Mouse (Mus musculus) liver, embryonic 15.5 days (tissue): ENCODE measurements around the gene Tmbim6. TPM values are rescaled to one million over a fixed set of nuclear protein-coding genes. Genes with fewer than 3 reads are reported as not detected.

ENCODE experiments used
- ATAC-seq: fragments of 200-750 bp; cut with Nextera tagmentation; 2 replicates; pipeline ENCODE4 v1.8.0; 2017; ENCODE audit warnings: moderate number of reproducible peaks, mild to moderate bottlenecking, moderate library complexity; ENCODE audit not compliant: insufficient read depth
- H3K27ac ChIP-seq: fragments of 300-500 bp; sonication (generic); replicated peaks from 2 replicates; pipeline ENCODE4 v1.5.1; 2015; ENCODE audit warnings: mild to moderate bottlenecking, inconsistent platforms
- H3K27me3 ChIP-seq: fragments of 300-500 bp; sonication (generic); 2 replicates; pipeline ENCODE4 v1.6.1; 2015; ENCODE audit warnings: mild to moderate bottlenecking, inconsistent platforms
- H3K36me3 ChIP-seq: fragments of 300-500 bp; sonication (generic); replicated peaks from 2 replicates; pipeline ENCODE4 v1.6.1; 2015; ENCODE audit warnings: moderate library complexity, mild to moderate bottlenecking, inconsistent platforms
- H3K4me1 ChIP-seq: fragments of 300-500 bp; sonication (generic); replicated peaks from 2 replicates; pipeline ENCODE4 v1.6.1; 2015; ENCODE audit warnings: inconsistent platforms
- H3K4me2 ChIP-seq: fragments of 300-500 bp; sonication (generic); 2 replicates; pipeline ENCODE4 v1.6.1; 2015; ENCODE audit warnings: moderate library complexity, mild to moderate bottlenecking, inconsistent platforms
- H3K4me3 ChIP-seq: fragments of 300-500 bp; sonication (generic); replicated peaks from 2 replicates; pipeline ENCODE4 v1.5.1; 2015; ENCODE audit warnings: mild to moderate bottlenecking, inconsistent platforms
- H3K9ac ChIP-seq: fragments of 300-500 bp; sonication (generic); 2 replicates; pipeline ENCODE4 v1.6.1; 2015; ENCODE audit warnings: moderate library complexity, mild to moderate bottlenecking, inconsistent platforms
- H3K9me3 ChIP-seq: fragments of 300-500 bp; sonication (generic); replicated peaks from 2 replicates; pipeline ENCODE4 v1.6.1; 2016; ENCODE audit warnings: inconsistent platforms
- WGBS: fragments of 180-500 bp; shearing (Covaris S2); methylation state at CpG from one replicate; pipeline ENCODE4 v1.1.7; 2015; ENCODE audit warnings: mixed read lengths; ENCODE audit not compliant: insufficient replicate concordance; 5-methylcytosine and 5-hydroxymethylcytosine counted together
- polyA plus RNA-seq: library from polyadenylated mRNA; unstranded; fragments of >200 nt; fragmentation: Nextera tagmentation; extraction: Ambion mirVana; gene quantifications from 2 replicates; pipeline ENCODE4 v1.2.1, GENCODE M21; 2015

The Tmbim6 gene
- polyA plus RNA-seq, 1 experiment from 2014 or later, result 278 TPM

DNA sequence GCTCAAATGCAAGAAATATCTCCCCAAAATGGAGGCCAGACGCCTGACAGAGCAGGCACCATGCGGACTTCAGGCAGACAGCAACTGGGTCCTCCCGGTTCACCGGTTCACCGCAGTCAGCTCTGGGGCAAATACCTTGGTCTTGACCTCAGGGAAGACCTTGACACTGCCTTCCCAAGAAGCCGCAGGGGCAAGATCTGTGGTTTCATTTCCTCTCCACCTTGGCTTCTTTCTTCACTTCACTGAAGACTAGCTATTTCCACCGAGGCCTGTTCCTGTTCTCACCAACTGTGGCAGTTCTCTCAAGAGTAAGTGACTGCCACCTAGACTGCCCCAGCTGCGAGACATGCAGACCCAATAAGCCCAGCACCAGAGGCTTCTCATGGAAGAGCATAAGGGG lies 27.8 kb upstream of the Tmbim6 start:
- H3K4me1 ChIP-seq, result peaks cover 27% of the 10 kb centered on the region
- no peak overlapping the region for H3K4me3 ChIP-seq
- peaks cover 19% of the 10 kb centered on the region for H3K27me3 ChIP-seq
- 0 out of 2 replicates have a peak overlapping the region, but pooled peaks have one; percentile 14 for H3K27ac ChIP-seq
- no peak for ATAC-seq
- WGBS, result 29% methylated on average over 8 of the region's 8 CpGs
- H3K9me3 ChIP-seq, result no peaks in the 10 kb centered on the region
- H3K4me2 ChIP-seq, result no peak overlapping the region
- no peak overlapping the region for H3K9ac ChIP-seq
- H3K36me3 ChIP-seq, result no peaks in the 10 kb centered on the region

DNA sequence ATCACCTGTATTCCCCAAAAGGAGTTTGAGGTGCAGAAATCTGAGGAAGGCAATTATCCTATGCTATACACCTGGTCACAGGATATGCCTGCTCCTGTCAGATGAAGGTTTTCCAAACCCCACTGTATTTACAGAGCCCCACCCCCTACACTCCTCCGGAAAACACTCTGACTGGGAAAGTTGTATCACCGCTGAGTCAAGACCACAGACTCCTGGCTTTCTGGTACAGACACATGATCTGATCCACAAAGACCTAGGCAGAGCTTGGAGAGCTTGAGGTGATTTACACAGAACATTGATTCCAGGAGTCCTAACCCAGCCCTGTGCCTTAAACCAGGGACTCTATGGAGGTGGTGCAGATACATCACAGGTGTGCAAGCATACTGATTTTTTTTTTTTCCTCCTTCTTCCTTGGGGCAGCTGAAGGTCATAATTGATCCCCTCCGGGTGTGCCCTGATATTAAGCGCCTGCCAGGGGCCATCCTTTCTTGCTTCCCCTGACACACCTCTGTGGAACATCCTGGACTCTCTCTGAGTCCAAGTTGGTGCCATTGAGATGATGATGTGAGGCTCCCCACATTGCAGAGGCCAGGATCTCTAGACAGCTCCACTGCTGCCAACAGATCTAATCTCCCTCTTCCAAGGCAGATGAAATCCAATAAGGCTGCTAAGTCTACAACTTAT lies 24.0 kb upstream of the Tmbim6 start:
- ATAC-seq, result no peak
- no peaks in the 10 kb centered on the region for H3K36me3 ChIP-seq
- no peak overlapping the region for H3K27ac ChIP-seq
- H3K4me1 ChIP-seq, result peaks cover 35% of the 10 kb centered on the region
- WGBS, result 35% methylated on average over 4 of the region's 4 CpGs
- H3K27me3 ChIP-seq, result peaks cover 47% of the 10 kb centered on the region
- H3K9me3 ChIP-seq, result no peaks in the 10 kb centered on the region
- peak overlapping the region; percentile 70 for H3K4me2 ChIP-seq
- no peak overlapping the region for H3K9ac ChIP-seq
- 0 out of 2 replicates have a peak overlapping the region, but pooled peaks have one; percentile 61 for H3K4me3 ChIP-seq

DNA sequence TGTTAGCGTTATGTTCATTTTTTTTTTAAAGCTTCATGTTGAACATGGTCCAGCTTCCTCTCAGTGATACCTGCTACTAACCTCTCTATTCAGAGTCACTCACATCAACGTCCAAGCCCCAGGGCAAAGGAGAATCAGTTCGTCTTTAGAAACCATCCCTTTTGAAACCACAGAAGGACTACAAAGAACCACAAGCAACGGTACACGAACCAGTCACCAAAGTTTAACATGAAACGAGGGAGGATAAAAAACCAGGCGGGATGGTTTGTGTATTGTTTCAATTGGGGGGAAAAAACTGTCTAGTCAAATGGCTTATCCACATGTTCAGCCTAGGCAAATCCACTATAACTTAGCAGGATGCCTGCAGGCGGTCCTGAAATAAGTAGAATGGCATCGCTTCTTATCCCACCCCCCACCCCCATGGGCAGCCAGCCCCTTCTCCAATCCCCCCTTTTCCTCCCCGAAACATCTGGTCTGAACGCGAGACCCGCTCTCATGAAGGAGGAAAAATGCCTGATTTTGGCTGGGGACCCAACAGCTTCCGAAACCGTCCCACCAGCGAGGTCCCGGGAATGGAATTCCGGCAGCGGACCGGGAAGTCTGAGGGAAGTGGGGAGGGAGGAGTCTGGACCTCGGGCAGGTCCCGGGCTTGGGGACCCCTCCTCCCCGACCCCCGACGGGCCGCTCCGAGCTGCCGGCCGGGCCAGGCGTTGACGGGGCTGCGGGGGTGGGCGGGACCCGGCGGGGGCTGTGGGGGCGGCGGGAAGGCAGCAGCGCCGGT lies 23.1 kb upstream of the Tmbim6 start:
- Histone ChIP-seq H3K4me2 (peak overlapping the region; percentile 70), H3K27me3 (peaks cover 47% of the 10 kb centered on the region), H3K36me3 (no peaks in the 10 kb centered on the region), H3K27ac (no peak overlapping the region; the same call in 1 of the 2 replicates), H3K9ac (peak overlapping the region; percentile 56), H3K9me3 (no peaks in the 10 kb centered on the region), H3K4me3 (peak overlapping the region; percentile 61), H3K4me1 (peaks cover 28% of the 10 kb centered on the region)
- ATAC-seq, result peak; percentile 12; the same call in 1 of the 2 replicates
- WGBS, result 2% methylated on average over 25 of the region's 39 CpGs

DNA sequence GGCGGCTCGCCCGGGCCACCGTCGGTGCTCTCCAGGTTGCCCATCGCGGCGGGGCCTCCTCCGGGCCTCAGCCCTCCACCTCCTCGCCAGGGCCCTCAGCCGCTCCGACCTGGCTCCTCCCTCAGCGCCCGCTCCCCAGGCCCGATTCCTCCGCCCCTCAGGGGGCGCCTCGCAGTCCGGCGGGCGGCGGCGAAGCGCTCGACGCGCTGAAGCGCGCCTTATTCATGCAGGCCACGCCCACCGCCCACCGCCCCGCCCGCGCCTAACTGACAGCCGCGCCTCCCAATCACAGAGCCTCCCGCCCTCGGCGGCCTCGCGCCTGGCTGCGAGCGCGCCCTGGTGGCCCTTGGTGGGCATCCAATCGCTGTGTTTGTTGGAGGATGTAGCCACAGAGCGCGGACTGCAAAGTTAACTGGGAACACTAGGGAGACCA lies 22.4 kb upstream of the Tmbim6 start, which contains the start of gene Fmnl3:
Fmnl3 (minus strand) TSS at position 224 of the 433 bp plus-strand sequence.
- peak within 1 kb of the TSS; percentile 70 for H3K4me2 ChIP-seq
- peak within 1 kb of the TSS; percentile 56 for H3K9ac ChIP-seq
- under 1% methylated on average over 48 of the region's 48 CpGs for WGBS
- no peak within 1 kb of the TSS; the same call in 1 of the 2 replicates for H3K27ac ChIP-seq
- ATAC-seq, result peak; percentile 80
- H3K36me3 ChIP-seq, result no peaks in the 10 kb centered on the region
- H3K27me3 ChIP-seq, result peaks cover 47% of the 10 kb centered on the region
- H3K9me3 ChIP-seq, result no peaks in the 10 kb centered on the region
- peak within 1 kb of the TSS; percentile 61 for H3K4me3 ChIP-seq
- peaks cover 25% of the 10 kb centered on the region for H3K4me1 ChIP-seq

DNA sequence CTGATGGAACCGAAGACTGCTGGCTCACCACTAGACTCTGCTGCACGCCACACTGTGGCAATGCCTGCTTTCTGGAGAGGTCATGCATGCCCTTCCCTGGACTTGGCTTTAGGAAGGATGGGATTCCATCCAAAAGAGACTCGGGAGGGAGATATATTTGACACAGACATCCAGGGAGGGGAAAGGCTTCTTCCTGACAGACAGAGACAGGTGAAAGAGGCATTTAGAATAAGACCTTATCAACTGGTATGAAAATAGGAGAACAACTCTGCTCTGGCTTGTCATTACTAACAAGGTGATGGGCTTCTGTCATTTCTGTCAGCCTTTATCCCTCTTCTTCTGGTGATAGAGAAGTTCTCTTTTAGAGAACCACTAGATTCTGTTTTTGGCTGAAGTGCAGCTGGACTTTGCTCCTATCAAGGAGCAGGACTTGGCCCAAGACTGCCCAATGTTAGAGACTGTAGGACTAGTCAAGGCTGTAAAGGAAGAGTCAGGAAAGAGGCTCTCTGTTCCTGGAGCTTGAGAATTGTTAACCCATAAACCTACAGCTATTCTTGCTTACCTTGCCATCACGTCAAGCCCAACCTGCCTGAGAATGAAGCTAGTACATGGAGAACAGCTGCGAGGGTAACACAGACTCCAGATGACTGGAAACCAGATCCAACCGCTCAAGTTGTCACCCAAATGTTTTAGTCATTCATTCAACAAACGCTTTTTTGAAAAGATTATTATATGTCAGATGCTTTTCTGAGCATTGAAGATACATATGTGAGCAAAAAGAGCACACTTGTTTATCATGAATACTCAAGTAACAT lies 20.9 kb upstream of the Tmbim6 start:
- no peak for ATAC-seq
- WGBS, result 60% methylated on average over 7 of the region's 7 CpGs
- no peak overlapping the region for H3K27ac ChIP-seq
- H3K27me3 ChIP-seq, result peaks cover 47% of the 10 kb centered on the region
- no peak overlapping the region for H3K9ac ChIP-seq
- no peak overlapping the region for H3K4me3 ChIP-seq
- peaks cover 25% of the 10 kb centered on the region for H3K4me1 ChIP-seq
- H3K4me2 ChIP-seq, result no peak overlapping the region
- no peaks in the 10 kb centered on the region for H3K9me3 ChIP-seq
- no peaks in the 10 kb centered on the region for H3K36me3 ChIP-seq

DNA sequence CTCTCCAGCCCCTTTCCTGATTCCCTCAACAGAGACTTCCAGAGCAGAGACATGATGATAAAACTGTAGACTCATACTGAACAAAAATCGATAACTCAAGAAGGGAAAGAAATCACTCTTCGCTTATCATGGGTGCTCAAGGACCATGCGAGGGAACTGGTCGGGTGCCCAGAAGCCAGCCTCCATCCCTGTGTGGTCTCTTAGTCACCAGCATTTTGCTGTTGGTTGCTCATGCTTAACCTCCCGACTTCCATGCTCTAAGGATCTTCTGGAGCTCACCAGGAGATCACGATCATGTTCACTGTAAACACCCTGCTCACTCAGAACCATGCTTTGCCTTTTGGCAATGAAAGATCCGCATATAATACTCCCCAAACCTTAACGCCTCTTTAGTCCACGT lies 19.9 kb upstream of the Tmbim6 start:
- H3K4me2 ChIP-seq, result no peak overlapping the region
- H3K4me1 ChIP-seq, result peaks cover 25% of the 10 kb centered on the region
- no peaks in the 10 kb centered on the region for H3K36me3 ChIP-seq
- H3K9ac ChIP-seq, result no peak overlapping the region
- H3K9me3 ChIP-seq, result no peaks in the 10 kb centered on the region
- H3K27ac ChIP-seq, result no peak overlapping the region
- no peak for ATAC-seq
- 64% methylated on average over 9 of the region's 9 CpGs for WGBS
- peaks cover 47% of the 10 kb centered on the region for H3K27me3 ChIP-seq
- H3K4me3 ChIP-seq, result no peak overlapping the region

DNA sequence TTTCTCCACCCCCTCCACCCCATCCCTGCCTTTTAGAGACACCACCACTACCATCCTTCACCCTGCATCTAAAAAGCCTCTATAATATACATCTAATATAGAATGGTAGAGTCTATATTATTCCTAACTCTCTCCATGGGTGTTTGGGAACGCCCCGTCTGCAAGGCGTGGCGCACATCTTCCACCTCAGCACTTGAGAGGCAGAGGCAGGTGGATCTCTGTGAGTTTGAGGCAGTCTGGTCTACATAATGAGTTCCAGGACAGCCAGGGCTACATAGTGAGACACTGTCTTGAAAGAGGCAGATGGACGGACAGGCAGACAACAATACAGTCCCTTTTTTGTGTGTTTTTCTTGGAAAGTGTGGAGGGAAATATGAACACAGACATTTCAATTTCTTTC lies 17.6 kb upstream of the Tmbim6 start:
- ATAC-seq, result no peak
- peaks cover 7% of the 10 kb centered on the region for H3K4me1 ChIP-seq
- no peak overlapping the region for H3K9ac ChIP-seq
- WGBS, result 79% methylated on average over 5 of the region's 5 CpGs
- H3K36me3 ChIP-seq, result no peaks in the 10 kb centered on the region
- H3K4me3 ChIP-seq, result no peak overlapping the region
- no peaks in the 10 kb centered on the region for H3K9me3 ChIP-seq
- H3K27me3 ChIP-seq, result peaks cover 27% of the 10 kb centered on the region
- H3K4me2 ChIP-seq, result no peak overlapping the region
- no peak overlapping the region for H3K27ac ChIP-seq

DNA sequence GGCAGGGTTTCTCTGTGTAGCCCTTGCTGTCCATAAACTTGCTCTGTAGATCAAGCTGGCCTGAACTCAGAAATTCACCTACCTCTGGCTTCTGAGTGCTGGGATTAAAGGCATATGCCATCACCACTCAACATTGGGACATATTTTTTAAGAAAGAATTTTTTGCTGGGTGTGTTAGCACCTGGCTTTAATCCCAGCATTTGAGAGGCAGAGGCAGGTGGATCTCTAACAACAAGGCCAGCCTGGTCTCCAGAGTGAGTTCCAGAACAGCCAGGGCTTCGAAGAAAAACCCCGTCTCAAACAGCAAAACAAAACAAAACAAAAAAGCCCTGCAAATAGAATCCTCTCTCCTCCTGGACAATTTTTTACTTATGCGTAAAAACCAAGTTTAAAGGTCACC lies 17.1 kb upstream of the Tmbim6 start:
- ATAC-seq, result no peak
- no peak overlapping the region for H3K4me3 ChIP-seq
- H3K9ac ChIP-seq, result no peak overlapping the region
- H3K4me2 ChIP-seq, result no peak overlapping the region
- no peaks in the 10 kb centered on the region for H3K9me3 ChIP-seq
- WGBS, result 61% methylated on average over 3 of the region's 3 CpGs
- peaks cover 22% of the 10 kb centered on the region for H3K27me3 ChIP-seq
- peaks cover 1% of the 10 kb centered on the region; the same call in 1 of the 2 replicates for H3K4me1 ChIP-seq
- H3K36me3 ChIP-seq, result no peaks in the 10 kb centered on the region
- H3K27ac ChIP-seq, result no peak overlapping the region

DNA sequence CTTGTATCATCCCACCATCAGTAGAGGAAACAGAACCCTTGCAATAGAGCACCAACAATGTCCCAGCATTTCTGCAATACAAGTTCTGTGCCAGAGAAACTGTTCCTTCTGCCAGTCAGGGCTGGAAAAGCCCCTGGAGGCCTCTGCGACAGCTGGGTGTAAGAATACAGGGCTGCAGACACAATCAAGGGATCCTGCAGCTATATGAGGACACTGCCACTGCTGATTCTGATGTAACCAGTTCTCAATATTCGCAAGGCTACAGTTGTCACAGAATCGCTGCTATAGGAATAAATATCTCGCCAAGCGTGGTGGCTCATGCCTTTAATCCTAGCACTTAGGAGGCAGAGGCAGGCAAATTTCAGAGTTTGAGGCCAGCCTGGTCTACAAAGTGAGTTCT lies 16.4 kb upstream of the Tmbim6 start:
- WGBS, result 76% methylated on average over 5 of the region's 5 CpGs
- ATAC-seq, result no peak
- H3K9ac ChIP-seq, result no peak overlapping the region
- no peak overlapping the region for H3K27ac ChIP-seq
- H3K36me3 ChIP-seq, result no peaks in the 10 kb centered on the region
- H3K4me2 ChIP-seq, result no peak overlapping the region
- H3K27me3 ChIP-seq, result peaks cover 16% of the 10 kb centered on the region
- H3K4me1 ChIP-seq, result no peaks in the 10 kb centered on the region
- H3K4me3 ChIP-seq, result no peak overlapping the region
- no peaks in the 10 kb centered on the region for H3K9me3 ChIP-seq

DNA sequence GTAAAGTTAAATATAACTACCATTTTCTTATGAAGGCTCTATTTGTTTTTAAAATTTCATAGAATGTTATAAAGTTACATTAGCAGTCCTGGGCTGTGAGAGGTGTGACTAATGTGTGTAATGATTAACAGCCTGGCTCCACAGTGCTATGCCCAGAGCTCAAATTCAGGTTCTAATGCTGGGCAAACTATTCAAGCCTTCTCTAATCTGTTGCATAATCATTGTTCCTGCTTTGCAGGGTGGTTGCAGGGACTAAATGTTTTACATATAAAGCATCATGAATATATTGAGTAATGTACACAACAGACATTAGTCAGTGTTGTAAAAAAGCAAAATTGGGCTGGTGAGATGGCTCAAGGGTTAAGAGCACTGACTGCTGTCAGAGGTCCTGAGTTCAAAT lies 9.8 kb upstream of the Tmbim6 start:
- no peaks in the 10 kb centered on the region for H3K9me3 ChIP-seq
- H3K4me1 ChIP-seq, result peaks cover 6% of the 10 kb centered on the region; the same call in 1 of the 2 replicates
- no peaks in the 10 kb centered on the region for H3K27me3 ChIP-seq
- no peak overlapping the region for H3K4me2 ChIP-seq
- no peak overlapping the region for H3K27ac ChIP-seq
- no peak for ATAC-seq
- no peaks in the 10 kb centered on the region for H3K36me3 ChIP-seq
- H3K4me3 ChIP-seq, result no peak overlapping the region
- H3K9ac ChIP-seq, result no peak overlapping the region

DNA sequence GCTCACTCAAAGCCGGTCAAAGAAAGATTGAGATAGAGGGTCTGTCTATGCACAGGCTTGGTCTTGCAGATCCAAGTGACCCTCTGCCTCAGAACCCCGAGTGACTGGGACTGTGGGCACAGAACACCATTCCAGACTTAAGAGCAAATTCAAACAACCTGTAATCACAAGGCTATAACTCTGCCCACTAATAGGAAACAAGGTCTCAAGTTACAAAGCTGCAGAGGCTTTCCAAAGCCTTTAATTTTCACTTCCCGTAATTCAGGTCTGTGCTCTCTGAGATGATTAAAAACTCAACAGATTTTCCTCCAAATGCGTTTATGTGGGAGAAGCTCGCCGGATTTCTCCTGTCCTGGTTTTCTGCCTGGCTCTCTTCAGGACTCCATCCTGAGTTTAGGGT lies 8.6 kb upstream of the Tmbim6 start:
- H3K4me2 ChIP-seq, result no peak overlapping the region
- peaks cover 9% of the 10 kb centered on the region; the same call in 1 of the 2 replicates for H3K4me1 ChIP-seq
- H3K27ac ChIP-seq, result no peak overlapping the region
- H3K9ac ChIP-seq, result no peak overlapping the region
- H3K36me3 ChIP-seq, result no peaks in the 10 kb centered on the region
- WGBS, result 56% methylated on average over 6 of the region's 6 CpGs
- no peak overlapping the region for H3K4me3 ChIP-seq
- ATAC-seq, result no peak
- H3K9me3 ChIP-seq, result no peaks in the 10 kb centered on the region
- H3K27me3 ChIP-seq, result no peaks in the 10 kb centered on the region
